Mouse (Mus musculus) layer of hippocampus, adult 2 months (tissue): ENCODE data around the gene Hmgn2. TPM values are rescaled to one million over a fixed set of nuclear protein-coding genes. Genes with fewer than 3 reads are reported as not detected.
"Not testable (repeated sequence)": the region's sequence is repeated elsewhere in the genome, so short reads cannot be mapped to it uniquely, and the experiment has no call there.

ENCODE experiments used
- DNase-seq, 2 experiments: peaks; one replicate each; pipeline ENCODE4 v3.0.0; 2022; ENCODE audit warnings: low spot score in 2 of 2
- H3K27ac ChIP-seq: fragments of 200-600 bp; 2 replicates; pipeline ENCODE4 v1.8.1; 2022
- H3K4me3 ChIP-seq: fragments of 200-600 bp; 2 replicates; pipeline ENCODE4 v1.8.1; 2022; ENCODE audit warnings: mild to moderate bottlenecking
- CTCF ChIP-seq: fragments of 200-600 bp; conservative IDR thresholded peaks from 2 replicates; pipeline ENCODE4 v1.8.1; 2022; ENCODE audit warnings: antibody characterized with exemption, mild to moderate bottlenecking, moderate library complexity
- total RNA-seq, 2 experiments: library from RNA; stranded (reverse); gene quantifications; 2 replicates each; pipeline ENCODE4 v1.2.3; 2021

Gene Hmgn2
- total RNA-seq, 2 experiments from 2014 or later: 123 to 125 TPM

- Histone ChIP-seq H3K27ac (no peak overlapping the region), H3K4me3 (no peak overlapping the region)
- no peak for TF ChIP-seq CTCF
- DNase-seq: no peak
Observed at GRCm38 (mm10) chr4:133929278-133929670, 39.2 kb downstream of the Hmgn2 start.

DNA sequence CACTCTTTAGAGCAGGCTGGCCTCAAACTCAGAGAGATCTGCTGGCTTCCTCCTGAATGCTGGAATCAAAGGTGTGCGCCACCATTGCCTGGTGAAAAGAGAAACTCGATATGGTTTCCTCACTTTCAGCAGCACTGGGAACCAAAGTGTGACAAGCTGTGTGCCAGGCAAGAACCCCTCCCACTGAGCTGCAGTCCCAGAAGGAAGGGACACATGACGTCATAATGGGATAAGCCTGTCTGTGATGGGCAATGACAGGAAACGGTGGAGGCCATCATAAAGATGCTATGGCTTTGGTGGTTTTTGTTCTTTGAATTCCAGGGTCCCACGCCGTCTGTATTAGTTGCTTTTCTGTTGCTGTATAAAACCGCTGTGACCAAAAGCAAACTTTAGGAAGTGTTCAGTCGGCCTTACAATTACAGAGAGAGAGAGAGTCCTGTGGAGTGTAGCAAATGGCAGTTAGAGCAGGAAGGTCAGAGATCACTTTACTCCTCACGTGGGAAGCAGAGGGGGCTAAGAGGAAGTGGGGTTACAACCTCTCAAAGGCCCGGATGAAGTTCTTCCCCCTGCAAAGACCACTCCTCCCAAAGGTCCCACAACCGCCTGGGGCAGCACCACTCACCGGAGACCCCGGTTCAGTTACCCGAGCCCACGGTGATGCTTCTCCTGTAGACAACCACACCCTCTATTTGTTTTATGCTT is 39.7 kb downstream of the Hmgn2 start:
- no peak for TF ChIP-seq CTCF
- Histone ChIP-seq H3K27ac (no peak overlapping the region), H3K4me3 (no peak overlapping the region)
- no peak for DNase-seq

DNA sequence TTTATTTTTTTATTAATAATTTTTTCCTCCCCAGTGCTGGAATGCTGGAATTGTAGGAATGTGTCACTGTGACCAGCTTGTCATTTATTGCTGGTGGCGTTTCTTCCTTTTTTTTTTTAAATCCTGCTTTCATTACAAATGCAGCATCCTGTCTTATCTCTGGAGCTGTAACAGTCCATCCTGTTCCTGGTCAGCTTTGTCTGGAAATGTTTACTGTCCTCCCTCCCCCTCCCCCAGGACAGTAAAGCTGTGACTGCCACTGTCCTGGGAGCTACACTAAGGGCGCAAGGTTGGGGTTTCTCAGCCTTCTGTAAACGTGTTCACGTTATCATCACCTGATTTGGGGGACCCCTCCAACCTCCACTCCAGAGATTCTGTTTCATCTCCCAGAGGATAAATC is 43.2 kb downstream of the Hmgn2 start:
- no peak for DNase-seq
- TF ChIP-seq CTCF: no peak
- H3K27ac ChIP-seq: no peak overlapping the region
- no peak overlapping the region for H3K4me3 ChIP-seq

DNA sequence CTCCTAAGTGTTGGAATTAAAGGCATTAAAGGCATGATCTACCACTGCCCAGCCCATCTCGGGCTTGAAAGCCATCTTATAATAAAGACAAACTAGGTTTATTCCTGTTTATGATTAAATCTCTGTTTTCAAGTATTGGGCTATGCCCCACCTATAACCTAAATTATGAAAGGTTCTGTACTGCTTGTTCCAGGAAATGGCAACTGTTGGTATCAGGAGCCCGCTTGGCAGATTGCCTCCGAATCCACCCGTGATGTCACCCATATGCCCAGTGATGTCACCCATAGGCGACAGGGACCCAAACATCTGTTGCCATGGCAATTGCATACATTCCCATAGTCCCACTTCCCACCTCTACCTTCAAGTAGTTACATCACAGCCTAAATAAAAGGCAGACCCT is 44.7 kb downstream of the Hmgn2 start:
- H3K27ac ChIP-seq: no peak overlapping the region
- no peak for TF ChIP-seq CTCF
- DNase-seq: no peak
- H3K4me3 ChIP-seq: no peak overlapping the region

- H3K27ac ChIP-seq, H3K4me3 ChIP-seq: not testable (repeated sequence)
- peak in 1 of 2 experiments; percentile 42 for DNase-seq
Observed at GRCm38 (mm10) chr4:133918093-133918825, 50.2 kb downstream of the Hmgn2 start.

Other genes with a start within 250 kb of the Hmgn2 start
- gene Arid1a, start 211.9 kb downstream of the Hmgn2 start, total RNA-seq: 10 to 100 TPM; 83.2 to 88.6 TPM
- gene Rps6ka1, start 80.9 kb downstream of the Hmgn2 start, total RNA-seq: 10 to 100 TPM in 1 of 2 experiments, 1 to 10 TPM in 1; 8.6 to 11.9 TPM
- 10 to 100 TPM; 61.7 to 62.9 TPM for gene Dhdds, start 32.3 kb upstream of the Hmgn2 start, total RNA-seq
- not detected for gene Lin28a, start 50.2 kb upstream of the Hmgn2 start, total RNA-seq
- gene Zfp683, start 85.2 kb upstream of the Hmgn2 start, total RNA-seq: not detected
- 1 to 10 TPM; 2.7 to 3.0 TPM for gene Crybg2, start 92.2 kb upstream of the Hmgn2 start, total RNA-seq
- 1 to 10 TPM; 1.1 to 3.8 TPM for gene Cd52, start 126.4 kb upstream of the Hmgn2 start, total RNA-seq
- 10 to 100 TPM; 34.0 to 42.4 TPM for gene Ubxn11, start 133.9 kb upstream of the Hmgn2 start, total RNA-seq
- gene Sh3bgrl3, start 160.1 kb upstream of the Hmgn2 start, total RNA-seq: 100 to 1,000 TPM; 257 to 267 TPM
- 10 to 100 TPM; 14.3 to 17.2 TPM for gene Cep85, start 218.5 kb upstream of the Hmgn2 start, total RNA-seq
- not detected for gene Gm7534, start 234.4 kb upstream of the Hmgn2 start, total RNA-seq